Mouse (Mus musculus) forebrain, embryonic 14.5 days (tissue): ENCODE measurements around the gene Ranbp3. TPM values are rescaled to one million over a fixed set of nuclear protein-coding genes. Genes with fewer than 3 reads are reported as not detected.

Source experiments
- ATAC-seq: fragments of 200-750 bp; cut with Nextera tagmentation; 2 replicates; pipeline ENCODE4 v1.8.0; 2017; ENCODE audit warnings: mild to moderate bottlenecking, moderate library complexity
- DNase-seq: peaks from one replicate; pipeline ENCODE4 v3.0.0-alpha.2; 2015; ENCODE audit warnings: low spot score
- H3K27ac ChIP-seq: fragments of 300-500 bp; sonication (generic); 2 replicates; pipeline ENCODE4 v1.5.1; 2014; ENCODE audit warnings: low read depth, mild to moderate bottlenecking, control low read depth, low read length, moderate library complexity
- H3K27me3 ChIP-seq: fragments of 300-500 bp; sonication (generic); replicated peaks from 2 replicates; pipeline ENCODE4 v1.6.1; 2014; ENCODE audit warnings: low read length, control low read depth, mixed read lengths; ENCODE audit not compliant: control insufficient read depth, insufficient read depth
- H3K36me3 ChIP-seq: fragments of 300-500 bp; sonication (generic); 2 replicates; pipeline ENCODE4 v1.6.1; 2014; ENCODE audit warnings: low read length, control low read depth; ENCODE audit not compliant: control insufficient read depth, insufficient read depth
- H3K4me1 ChIP-seq: fragments of 300-500 bp; sonication (generic); 2 replicates; pipeline ENCODE4 v1.6.1; 2014; ENCODE audit warnings: antibody characterized with exemption, low read length, control low read depth; ENCODE audit not compliant: control insufficient read depth, insufficient read depth
- H3K4me2 ChIP-seq: fragments of 300-500 bp; sonication (generic); 2 replicates; pipeline ENCODE4 v1.6.1; 2014; ENCODE audit warnings: mild to moderate bottlenecking, control low read depth, low read length
- H3K4me3 ChIP-seq: fragments of 300-500 bp; sonication (generic); 2 replicates; pipeline ENCODE4 v1.5.1; 2014; ENCODE audit warnings: low read depth, low read length, control low read depth
- H3K9ac ChIP-seq: fragments of 300-500 bp; sonication (generic); 2 replicates; pipeline ENCODE4 v1.6.1; 2014; ENCODE audit warnings: mild to moderate bottlenecking, low read length, control low read depth, moderate library complexity
- H3K9me3 ChIP-seq: fragments of 300-500 bp; sonication (generic); replicated peaks from 2 replicates; pipeline ENCODE4 v1.6.1; 2016; ENCODE audit warnings: low read length, control low read depth, mixed read lengths; ENCODE audit not compliant: control insufficient read depth
- WGBS: fragments of 180-500 bp; shearing (Covaris S2); extraction: QIAGEN DNeasy Blood & Tissue Kit; methylation state at CpG from one replicate; pipeline ENCODE4 v1.1.7; 2014; 5-methylcytosine and 5-hydroxymethylcytosine counted together
- polyA plus RNA-seq: library from polyadenylated mRNA; unstranded; fragments of >200 nt; fragmentation: Nextera tagmentation; extraction: Ambion mirVana; gene quantifications from 2 replicates; pipeline ENCODE4 v1.2.1, GENCODE M21; 2014

The Ranbp3 gene
- polyA plus RNA-seq, 1 experiment from 2014 or later: 116 TPM

- Histone ChIP-seq H3K4me2 (no peak overlapping the region), H3K4me3 (no peak overlapping the region), H3K4me1 (no peaks in the 10 kb centered on the region), H3K9me3 (no peaks in the 10 kb centered on the region), H3K27ac (no peak overlapping the region), H3K27me3 (no peaks in the 10 kb centered on the region), H3K36me3 (no peaks in the 10 kb centered on the region), H3K9ac (no peak overlapping the region)
- no peak for DNase-seq
- 87% methylated on average over 4 of the region's 4 CpGs for WGBS
- no peak for ATAC-seq
Observed at GRCm38 (mm10) chr17:56643237-56643636, 29.9 kb upstream of the Ranbp3 start.

GRCm38 (mm10) chr17:56647546-56647945 lies 25.5 kb upstream of the Ranbp3 start:
- H3K4me1 ChIP-seq: no peaks in the 10 kb centered on the region
- H3K4me3 ChIP-seq: no peak overlapping the region
- 76% methylated on average over 13 of the region's 13 CpGs for WGBS
- no peak overlapping the region for H3K4me2 ChIP-seq
- H3K27me3 ChIP-seq: no peaks in the 10 kb centered on the region
- no peaks in the 10 kb centered on the region for H3K36me3 ChIP-seq
- H3K9me3 ChIP-seq: no peaks in the 10 kb centered on the region
- no peak overlapping the region for H3K27ac ChIP-seq
- ATAC-seq (no peak), DNase-seq (no peak)
- H3K9ac ChIP-seq: no peak overlapping the region

- no peaks in the 10 kb centered on the region for H3K4me1 ChIP-seq
- H3K27ac ChIP-seq: no peak overlapping the region
- no peak overlapping the region for H3K9ac ChIP-seq
- ATAC-seq: no peak
- 37% methylated on average over 10 of the region's 10 CpGs for WGBS
- no peak overlapping the region for H3K4me2 ChIP-seq
- no peaks in the 10 kb centered on the region for H3K36me3 ChIP-seq
- H3K9me3 ChIP-seq: no peaks in the 10 kb centered on the region
- H3K4me3 ChIP-seq: no peak overlapping the region
- H3K27me3 ChIP-seq: no peaks in the 10 kb centered on the region
- no peak for DNase-seq
Observed at GRCm38 (mm10) chr17:56651801-56652200, 21.3 kb upstream of the Ranbp3 start.

- H3K4me3 ChIP-seq: no peak overlapping the region
- no peak for DNase-seq
- WGBS: 72% methylated on average over 2 of the region's 2 CpGs
- no peak overlapping the region for H3K27ac ChIP-seq
- no peak for ATAC-seq
- H3K4me2 ChIP-seq: no peak overlapping the region
- no peaks in the 10 kb centered on the region for H3K36me3 ChIP-seq
- H3K9ac ChIP-seq: no peak overlapping the region
- H3K9me3 ChIP-seq: no peaks in the 10 kb centered on the region
- no peaks in the 10 kb centered on the region for H3K27me3 ChIP-seq
- no peaks in the 10 kb centered on the region for H3K4me1 ChIP-seq
Observed at GRCm38 (mm10) chr17:56654771-56655170, 18.3 kb upstream of the Ranbp3 start.

- no peak overlapping the region for H3K4me2 ChIP-seq
- no peaks in the 10 kb centered on the region for H3K9me3 ChIP-seq
- ATAC-seq (no peak), DNase-seq (no peak)
- H3K4me1 ChIP-seq: no peaks in the 10 kb centered on the region
- H3K9ac ChIP-seq: no peak overlapping the region
- 89% methylated on average over 3 of the region's 3 CpGs for WGBS
- H3K4me3 ChIP-seq: no peak overlapping the region
- no peaks in the 10 kb centered on the region for H3K27me3 ChIP-seq
- H3K27ac ChIP-seq: no peak overlapping the region
- no peaks in the 10 kb centered on the region for H3K36me3 ChIP-seq
Observed at GRCm38 (mm10) chr17:56655311-56655710, 17.8 kb upstream of the Ranbp3 start.

- no peaks in the 10 kb centered on the region for H3K36me3 ChIP-seq
- DNase-seq (no peak), ATAC-seq (no peak)
- H3K4me3 ChIP-seq: no peak overlapping the region
- H3K4me2 ChIP-seq: no peak overlapping the region
- no peaks in the 10 kb centered on the region for H3K27me3 ChIP-seq
- no peaks in the 10 kb centered on the region for H3K4me1 ChIP-seq
- 88% methylated on average over 6 of the region's 6 CpGs for whole genome bisulfite sequencing
- H3K9me3 ChIP-seq: no peaks in the 10 kb centered on the region
- no peak overlapping the region for H3K9ac ChIP-seq
- H3K27ac ChIP-seq: no peak overlapping the region
Observed at GRCm38 (mm10) chr17:56656171-56656570, 16.9 kb upstream of the Ranbp3 start.

- Histone ChIP-seq H3K36me3 (no peaks in the 10 kb centered on the region), H3K27ac (no peak overlapping the region), H3K4me1 (0 out of 2 replicates have a peak, but pooled peaks cover 4% of the 10 kb centered on the region), H3K27me3 (no peaks in the 10 kb centered on the region), H3K9me3 (no peaks in the 10 kb centered on the region), H3K4me3 (no peak overlapping the region), H3K9ac (no peak overlapping the region), H3K4me2 (no peak overlapping the region)
- ATAC-seq: no peak
- 54% methylated on average over 3 of the region's 3 CpGs for WGBS
- DNase-seq: no peak
Observed at GRCm38 (mm10) chr17:56663659-56664058, 9.4 kb upstream of the Ranbp3 start.

- DNase-seq (no peak), ATAC-seq (no peak)
- Histone ChIP-seq H3K4me2 (no peak overlapping the region), H3K36me3 (no peaks in the 10 kb centered on the region), H3K9ac (no peak overlapping the region), H3K4me1 (0 out of 2 replicates have a peak, but pooled peaks cover 4% of the 10 kb centered on the region), H3K9me3 (no peaks in the 10 kb centered on the region), H3K27ac (no peak overlapping the region), H3K4me3 (no peak overlapping the region), H3K27me3 (no peaks in the 10 kb centered on the region)
- 3% methylated on average over 10 of the region's 10 CpGs for WGBS
Observed at GRCm38 (mm10) chr17:56664333-56664732, 8.8 kb upstream of the Ranbp3 start.

GRCm38 (mm10) chr17:56666384-56666783 lies 6.7 kb upstream of the Ranbp3 start:
- Histone ChIP-seq H3K4me1 (0 out of 2 replicates have a peak, but pooled peaks cover 4% of the 10 kb centered on the region), H3K36me3 (no peaks in the 10 kb centered on the region), H3K27me3 (no peaks in the 10 kb centered on the region), H3K4me2 (no peak overlapping the region), H3K9me3 (no peaks in the 10 kb centered on the region), H3K9ac (no peak overlapping the region), H3K4me3 (no peak overlapping the region), H3K27ac (no peak overlapping the region)
- DNase-seq (no peak), ATAC-seq (no peak)
- 93% methylated on average over 4 of the region's 4 CpGs for WGBS
